Mouse (Mus musculus): ENCODE results near the gene Slc12a3.

The Slc12a3 gene

DNA sequence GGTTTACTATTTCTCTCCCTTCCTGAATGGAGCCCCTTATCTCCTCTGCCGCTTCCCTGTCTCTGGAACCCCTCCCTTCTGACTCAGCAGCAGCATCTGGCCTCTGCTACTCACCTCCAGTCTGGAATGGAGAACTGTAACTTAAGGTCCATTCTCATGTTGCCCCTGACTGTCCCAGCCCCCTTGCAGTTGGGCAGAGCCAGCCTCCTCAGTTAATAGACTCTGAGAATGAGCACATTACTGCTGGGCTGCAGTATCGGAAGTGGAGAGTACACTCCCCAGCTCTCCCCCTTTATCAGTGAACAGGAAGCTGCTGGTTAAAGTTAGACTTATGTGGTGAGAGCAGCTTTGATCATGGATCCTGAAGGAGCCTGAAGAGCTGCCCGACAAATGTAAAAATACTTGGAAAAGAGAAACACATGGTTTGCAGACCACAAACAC lies 46.6 kb downstream of the Slc12a3 start:
- DNase-seq (ENCODE audit: low spot score in 2 of 2) = no peak

- DNase-seq (ENCODE audit: low spot score in 2 of 2) = no peak
These were observed 47.2 kb downstream of the Slc12a3 start for GRCm38 (mm10) chr8:94376176-94376575.

GRCm38 (mm10) chr8:94376580-94376979 lies 47.6 kb downstream of the Slc12a3 start:
- DNase-seq (ENCODE audit: low spot score in 2 of 2) = peak in 1 of 2 experiments; percentile 52

DNA sequence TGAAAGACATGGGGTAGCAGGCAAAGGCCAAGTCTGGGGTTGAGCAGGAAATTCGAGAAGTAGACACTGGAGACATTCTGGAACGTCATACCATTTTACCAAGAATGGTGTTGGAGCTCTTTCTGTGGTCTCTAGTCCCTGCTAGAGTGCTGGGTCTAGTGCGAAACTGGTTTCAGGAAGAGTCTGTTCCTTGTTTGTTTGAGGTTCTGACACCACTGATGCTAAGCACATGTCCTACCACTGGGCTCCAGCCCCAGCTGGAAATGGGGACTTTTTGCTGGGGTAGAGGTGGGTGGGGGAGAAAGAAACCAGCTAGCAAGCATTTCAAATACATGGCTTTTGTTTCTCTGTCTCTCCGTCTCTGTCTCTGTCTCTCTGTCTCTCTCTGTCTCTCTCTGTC lies 48.0 kb downstream of the Slc12a3 start:
- peak in 1 of 2 experiments; percentile 34 for DNase-seq (ENCODE audit: low spot score in 2 of 2)

DNA sequence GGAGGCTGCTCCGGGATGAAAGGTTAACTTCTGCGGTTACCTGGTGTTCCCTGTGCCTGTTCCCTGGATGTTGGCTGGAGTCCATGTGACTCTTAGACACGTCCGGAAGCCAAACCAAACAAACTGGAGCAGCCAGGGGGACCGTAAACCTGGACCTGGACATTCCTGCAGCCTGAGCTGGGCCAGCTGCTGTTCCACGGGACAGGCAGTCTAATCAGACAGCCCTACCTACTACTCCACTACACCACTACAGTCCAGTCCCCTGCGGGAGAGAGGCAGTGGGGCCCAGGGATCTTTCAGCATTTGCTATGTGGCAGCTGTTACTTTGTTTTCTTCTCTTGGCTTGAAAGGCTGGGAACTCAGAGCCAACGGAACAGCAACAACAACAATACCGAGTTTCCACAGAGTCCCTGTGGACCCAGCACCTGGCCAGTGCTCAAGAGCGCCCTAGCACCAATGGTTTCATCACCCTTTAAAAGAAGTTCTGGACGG lies 48.8 kb downstream of the Slc12a3 start:
- DNase-seq (ENCODE audit: low spot score in 2 of 2) = peak in 1 of 2 experiments; percentile 20

- peak in 1 of 2 experiments; percentile 49 for DNase-seq (ENCODE audit: low spot score in 2 of 2)
These were observed 49.9 kb downstream of the Slc12a3 start for GRCm38 (mm10) chr8:94378763-94379415.

GRCm38 (mm10) chr8:94379686-94380085 lies 50.7 kb downstream of the Slc12a3 start:
- DNase-seq (ENCODE audit: low spot score in 2 of 2) = no peak

GRCm38 (mm10) chr8:94384166-94384565 lies 55.2 kb downstream of the Slc12a3 start:
- DNase-seq (ENCODE audit: low spot score in 2 of 2) = no peak

DNA sequence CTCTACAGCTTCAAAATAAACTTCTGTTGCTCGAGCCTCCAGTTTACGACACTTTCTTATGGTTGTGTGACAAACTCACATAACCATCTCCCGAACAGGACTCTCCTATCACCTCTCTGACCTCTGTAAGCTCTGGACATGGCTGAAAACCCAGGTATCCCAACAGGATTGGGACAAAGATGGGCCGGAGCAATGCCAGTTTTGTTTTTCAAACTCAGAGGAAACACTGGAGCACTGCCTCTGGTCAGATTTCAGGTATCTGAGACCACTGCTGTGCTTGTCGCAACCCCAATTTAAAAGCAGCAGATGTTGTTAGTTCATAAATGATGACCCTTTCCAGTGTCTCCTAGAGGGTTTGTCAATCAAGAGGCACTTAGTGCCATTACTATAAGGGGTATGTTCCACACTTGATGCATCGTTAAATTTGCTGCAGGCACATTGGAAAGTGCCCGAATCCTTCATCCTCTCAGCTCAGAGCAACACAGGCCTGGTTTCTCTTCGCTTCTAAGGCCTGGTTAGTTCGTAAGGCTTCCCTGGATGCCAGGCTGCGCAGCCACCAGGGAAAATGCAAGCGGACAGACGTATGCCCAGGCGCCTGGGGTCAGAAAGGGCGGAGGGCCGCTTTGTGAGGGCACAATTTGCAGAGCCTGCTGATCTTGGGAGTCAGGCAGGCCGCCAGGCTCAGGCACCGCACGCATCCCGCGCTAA lies 56.7 kb downstream of the Slc12a3 start:
- no peak for DNase-seq (ENCODE audit: low spot score in 2 of 2)

GRCm38 (mm10) chr8:94386214-94387026 lies 57.4 kb downstream of the Slc12a3 start, which contains the start of gene Herpud1:
TSS of gene Herpud1 (plus strand) at chr8:94386438.
- peak; percentile 97 for DNase-seq (ENCODE audit: low spot score in 2 of 2)

DNA sequence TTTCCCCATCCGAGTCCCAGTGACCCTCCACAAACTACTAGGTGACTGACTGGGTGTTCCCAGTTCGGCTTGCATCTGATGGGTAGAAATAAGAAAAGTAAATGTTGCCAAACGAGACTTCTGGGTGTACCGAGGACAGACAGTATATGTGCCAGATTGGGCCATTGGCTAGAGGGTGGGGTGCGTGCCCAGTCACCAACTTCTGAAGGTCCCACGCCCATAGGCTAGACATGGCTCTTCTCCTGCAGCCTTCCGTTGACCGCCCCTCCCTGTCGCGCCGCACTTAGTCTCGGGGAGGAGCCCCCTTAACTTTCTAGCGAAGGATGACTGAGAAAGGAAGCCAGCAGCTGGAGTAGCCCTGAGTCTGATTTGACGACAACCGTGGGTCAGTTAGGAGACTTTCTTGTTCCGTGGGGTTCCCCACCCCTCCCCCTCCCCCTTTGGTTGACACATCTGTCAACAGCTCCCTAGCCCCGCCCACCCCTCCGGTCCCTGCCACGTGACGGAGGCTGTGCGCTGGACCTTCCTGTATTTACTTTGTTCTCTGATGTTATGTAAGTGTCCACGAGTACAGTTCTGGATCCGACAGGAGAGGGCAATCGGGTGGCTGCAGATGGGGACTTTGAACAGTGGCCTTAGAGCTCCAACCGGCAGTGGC lies 58.2 kb downstream of the Slc12a3 start:
- peak; percentile 81 to 85 for DNase-seq (ENCODE audit: low spot score in 2 of 2)

DNA sequence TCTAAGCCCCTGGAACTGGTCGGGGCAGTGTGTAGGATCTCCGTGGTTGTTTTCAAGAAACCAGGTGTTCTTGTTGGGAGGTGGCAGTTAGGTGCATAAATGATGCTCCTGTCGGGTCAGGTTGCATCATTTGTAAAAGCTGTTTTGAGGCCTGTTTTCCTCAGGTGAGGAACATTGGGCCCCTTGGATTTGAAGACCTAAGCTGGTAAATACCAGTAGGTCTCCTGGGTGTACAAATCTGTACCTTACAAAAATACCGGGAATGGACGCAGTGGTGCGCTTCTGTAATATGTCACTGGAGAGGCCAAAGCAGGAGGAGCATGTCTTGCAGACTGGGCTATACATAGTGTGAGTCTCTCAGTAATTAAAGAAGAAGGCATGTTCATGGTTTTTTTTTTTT lies 58.8 kb downstream of the Slc12a3 start:
- no peak for DNase-seq (ENCODE audit: low spot score in 2 of 2)

DNA sequence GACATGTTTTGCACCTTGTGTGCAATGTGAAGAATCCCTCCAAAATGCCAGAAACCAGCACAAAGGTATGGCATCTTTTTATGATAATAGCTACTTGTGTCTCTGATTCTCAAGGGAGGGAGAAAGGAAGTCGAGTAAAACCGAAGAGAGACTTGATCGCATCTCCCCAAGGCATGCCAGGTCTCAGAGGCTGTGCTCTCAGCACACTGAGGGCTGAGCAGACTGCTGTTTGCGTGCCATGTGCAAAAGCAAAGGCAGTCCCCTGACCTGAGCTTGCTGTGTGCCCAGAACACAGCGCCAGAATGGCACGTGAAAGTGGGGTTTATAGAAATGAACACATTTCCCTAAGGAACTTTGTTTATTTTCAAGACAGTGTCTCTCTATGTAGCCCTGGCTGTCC lies 60.5 kb downstream of the Slc12a3 start:
- DNase-seq (ENCODE audit: low spot score in 2 of 2) = no peak

DNA sequence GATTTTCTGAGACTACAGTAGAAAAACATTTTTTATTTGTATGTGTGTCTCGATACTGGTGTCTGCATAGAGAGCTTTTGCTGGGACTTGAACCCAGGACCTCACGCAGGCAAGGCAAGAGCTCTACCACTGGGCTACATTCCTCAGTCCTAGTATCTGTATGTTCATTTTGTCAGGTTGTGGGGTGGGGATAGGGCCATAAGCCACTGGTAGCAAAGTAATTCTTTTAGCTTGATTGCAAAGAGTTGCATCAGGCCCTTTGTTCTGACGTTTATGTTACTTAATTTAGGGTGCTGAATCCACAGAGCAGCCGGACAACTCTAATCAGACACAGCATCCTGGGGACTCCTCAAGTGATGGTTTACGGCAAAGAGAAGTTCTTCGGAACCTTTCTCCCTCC lies 61.4 kb downstream of the Slc12a3 start:
- DNase-seq (ENCODE audit: low spot score in 2 of 2) = no peak

- DNase-seq (ENCODE audit: low spot score in 2 of 2) = no peak
These were observed 61.9 kb downstream of the Slc12a3 start for GRCm38 (mm10) chr8:94390910-94391309.

- peak in 1 of 2 experiments; percentile 71 for DNase-seq (ENCODE audit: low spot score in 2 of 2)
These were observed 63.1 kb downstream of the Slc12a3 start for GRCm38 (mm10) chr8:94392147-94392546.

DNA sequence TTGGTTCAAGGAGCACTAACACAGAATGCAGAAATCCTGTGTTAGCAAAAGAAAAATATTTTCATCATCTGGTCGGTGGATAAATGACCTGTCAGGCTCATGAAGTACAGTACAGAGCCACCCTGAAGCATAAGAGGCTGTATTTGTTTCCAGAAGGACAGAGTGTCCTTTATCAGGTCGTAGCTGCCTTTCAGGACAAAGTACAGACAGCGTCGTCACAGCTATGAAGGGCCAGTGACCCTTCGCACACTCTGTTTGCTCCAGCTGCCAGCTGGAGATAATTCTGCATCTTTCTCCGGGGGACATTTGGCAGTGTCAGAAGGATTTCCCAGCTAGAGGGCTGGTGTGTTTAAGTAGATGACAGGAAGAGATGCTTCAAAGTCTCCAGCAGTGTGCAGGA lies 63.6 kb downstream of the Slc12a3 start:
- no peak for DNase-seq (ENCODE audit: low spot score in 2 of 2)

- no peak for DNase-seq (ENCODE audit: low spot score in 2 of 2)
These were observed 67.0 kb downstream of the Slc12a3 start for GRCm38 (mm10) chr8:94395851-94396540.

- peak in 1 of 2 experiments; percentile 66 for DNase-seq (ENCODE audit: low spot score in 2 of 2)
These were observed 68.1 kb downstream of the Slc12a3 start for GRCm38 (mm10) chr8:94396964-94397657.

- no peak for DNase-seq (ENCODE audit: low spot score in 2 of 2)
These were observed 69.6 kb downstream of the Slc12a3 start for GRCm38 (mm10) chr8:94398587-94398986.

All from spleen, postnatal 10 days (tissue).